Mouse (Mus musculus) small intestine, adult 2 months (tissue): ENCODE results near the gene Bves.

Experiments
- CTCF ChIP-seq: fragments of 200-500 bp; IDR thresholded peaks from 2 replicates; pipeline ENCODE4 v1.5.1; 2012; ENCODE audit warnings: low read depth, mild to moderate bottlenecking, control low read depth, inconsistent platforms, low read length, moderate library complexity, mixed read lengths; ENCODE audit not compliant: insufficient replicate concordance, insufficient read length; ENCODE audit errors: extremely low read depth
- POLR2A ChIP-seq: fragments of 200-500 bp; IDR thresholded peaks from 2 replicates; pipeline ENCODE4 v1.6.1; 2012; ENCODE audit warnings: low read depth, mild to moderate bottlenecking, control low read depth, inconsistent platforms, low read length, moderate library complexity

- TF ChIP-seq CTCF (no peak), POLR2A (no peak)
Observed at GRCm38 (mm10) chr10:45410624-45411341, 75.2 kb downstream of the Bves start.
